Mouse (Mus musculus) intestine, postnatal 0 days (tissue): Measurements from ENCODE around the gene Arhgap22. TPM values are rescaled to one million over a fixed set of nuclear protein-coding genes. Genes with fewer than 3 reads are reported as not detected.

Experiments used
- ATAC-seq: fragments of 200-750 bp; cut with Nextera tagmentation; 2 replicates; pipeline ENCODE4 v1.8.0; 2017; ENCODE audit warnings: mild to moderate bottlenecking, moderate TSS enrichment, moderate library complexity
- H3K27ac ChIP-seq: fragments of 300-500 bp; sonication (generic); 2 replicates; pipeline ENCODE4 v1.5.1; 2014; ENCODE audit warnings: mild to moderate bottlenecking, low read depth, low read length, moderate library complexity
- H3K27me3 ChIP-seq: fragments of 300-500 bp; sonication (generic); replicated peaks from 2 replicates; pipeline ENCODE4 v1.6.1; 2014; ENCODE audit warnings: low read length, mixed read lengths; ENCODE audit not compliant: control insufficient read depth, insufficient read depth
- H3K36me3 ChIP-seq: fragments of 300-500 bp; sonication (generic); 2 replicates; pipeline ENCODE4 v1.6.1; 2014; ENCODE audit warnings: mild to moderate bottlenecking, moderate library complexity; ENCODE audit not compliant: control insufficient read depth, insufficient read depth
- H3K4me1 ChIP-seq: fragments of 300-500 bp; sonication (generic); replicated peaks from 2 replicates; pipeline ENCODE4 v1.6.1; 2014; ENCODE audit warnings: antibody characterized with exemption, low read length, mixed read lengths; ENCODE audit not compliant: control insufficient read depth, insufficient read depth
- H3K4me2 ChIP-seq: fragments of 300-500 bp; sonication (generic); replicated peaks from 2 replicates; pipeline ENCODE4 v1.6.1; 2014; ENCODE audit warnings: low read depth, mild to moderate bottlenecking, moderate library complexity
- H3K4me3 ChIP-seq: fragments of 300-500 bp; sonication (generic); 2 replicates; pipeline ENCODE4 v1.5.1; 2014; ENCODE audit warnings: low read depth, low read length
- H3K9ac ChIP-seq: fragments of 300-500 bp; sonication (generic); 2 replicates; pipeline ENCODE4 v1.6.1; 2014; ENCODE audit warnings: mild to moderate bottlenecking, low read depth, low read length
- H3K9me3 ChIP-seq: fragments of 300-500 bp; sonication (generic); 2 replicates; pipeline ENCODE4 v1.6.1; 2016; ENCODE audit warnings: mixed run types; ENCODE audit not compliant: control insufficient read depth
- CTCF ChIP-seq: sonication (generic); IDR thresholded peaks from 2 replicates; pipeline ENCODE4 v1.5.1; 2016; ENCODE audit warnings: low read depth, mild to moderate bottlenecking, control low read depth, antibody characterized with exemption, moderate library complexity
- WGBS: fragments of 180-500 bp; shearing (Covaris S2); extraction: QIAGEN DNeasy Blood & Tissue Kit; methylation state at CpG from one replicate; pipeline ENCODE4 v1.1.7; 2014; 5-methylcytosine and 5-hydroxymethylcytosine counted together
- polyA plus RNA-seq: library from polyadenylated mRNA; unstranded; fragments of >200 nt; fragmentation: Nextera tagmentation; extraction: Ambion mirVana; gene quantifications from 2 replicates; pipeline ENCODE4 v1.2.1, GENCODE M21; 2015

Arhgap22 gene
- polyA plus RNA-seq, 1 experiment from 2014 or later = 1.9 TPM

GRCm38 (mm10) chr14:33380830-33381457 is 167.1 kb downstream of the Arhgap22 start:
- H3K9ac ChIP-seq = no peak overlapping the region
- H3K4me2 ChIP-seq = no peak overlapping the region
- TF ChIP-seq CTCF = no peak
- ATAC-seq = no peak
- H3K36me3 ChIP-seq = peaks cover 16% of the 10 kb centered on the region; the same call in 1 of the 2 replicates
- no peaks in the 10 kb centered on the region for H3K9me3 ChIP-seq
- no peak overlapping the region for H3K4me3 ChIP-seq
- H3K4me1 ChIP-seq = no peaks in the 10 kb centered on the region
- 83% methylated on average over 6 of the region's 6 CpGs for WGBS
- H3K27me3 ChIP-seq = no peaks in the 10 kb centered on the region
- no peak overlapping the region for H3K27ac ChIP-seq

- Histone ChIP-seq H3K4me1 (no peaks in the 10 kb centered on the region), H3K27ac (no peak overlapping the region), H3K9ac (no peak overlapping the region), H3K4me3 (no peak overlapping the region), H3K36me3 (no peaks in the 10 kb centered on the region), H3K9me3 (no peaks in the 10 kb centered on the region), H3K4me2 (no peak overlapping the region), H3K27me3 (no peaks in the 10 kb centered on the region)
- no peak for TF ChIP-seq CTCF
- WGBS = 85% methylated on average over 5 of the region's 5 CpGs
- ATAC-seq = no peak
Observed at GRCm38 (mm10) chr14:33398065-33398860, 184.4 kb downstream of the Arhgap22 start.

GRCm38 (mm10) chr14:33400019-33400418 is 186.2 kb downstream of the Arhgap22 start:
- Histone ChIP-seq H3K4me1 (no peaks in the 10 kb centered on the region), H3K36me3 (no peaks in the 10 kb centered on the region)

GRCm38 (mm10) chr14:33402331-33402730 is 188.5 kb downstream of the Arhgap22 start:
- no peak overlapping the region for H3K27ac ChIP-seq
- TF ChIP-seq CTCF = peak; percentile 41
- ATAC-seq = no peak
- no peaks in the 10 kb centered on the region for H3K9me3 ChIP-seq
- no peaks in the 10 kb centered on the region for H3K36me3 ChIP-seq
- no peak overlapping the region for H3K4me2 ChIP-seq
- no peaks in the 10 kb centered on the region for H3K27me3 ChIP-seq
- H3K4me3 ChIP-seq = no peak overlapping the region
- WGBS = 96% methylated on average over 1 of the region's 1 CpGs
- no peaks in the 10 kb centered on the region for H3K4me1 ChIP-seq
- no peak overlapping the region for H3K9ac ChIP-seq

More at GRCm38 (mm10) chr14:33400019-33400418, 186.2 kb downstream of the Arhgap22 start:
- H3K4me2 ChIP-seq = no peak overlapping the region
- TF ChIP-seq CTCF = no peak
- no peak for ATAC-seq
- no peak overlapping the region for H3K27ac ChIP-seq
- no peaks in the 10 kb centered on the region for H3K27me3 ChIP-seq
- no peak overlapping the region for H3K4me3 ChIP-seq
- H3K9ac ChIP-seq = no peak overlapping the region
- WGBS = 89% methylated on average over 3 of the region's 3 CpGs
- no peaks in the 10 kb centered on the region for H3K9me3 ChIP-seq

- Histone ChIP-seq H3K36me3 (no peaks in the 10 kb centered on the region), H3K4me3 (no peak overlapping the region), H3K27me3 (no peaks in the 10 kb centered on the region), H3K9me3 (no peaks in the 10 kb centered on the region), H3K27ac (no peak overlapping the region), H3K9ac (no peak overlapping the region), H3K4me2 (no peak overlapping the region), H3K4me1 (no peaks in the 10 kb centered on the region)
- 78% methylated on average over 1 of the region's 1 CpGs for WGBS
- TF ChIP-seq CTCF = no peak
- no peak for ATAC-seq
Observed at GRCm38 (mm10) chr14:33415746-33416145, 201.9 kb downstream of the Arhgap22 start.

- Histone ChIP-seq H3K36me3 (no peaks in the 10 kb centered on the region), H3K4me2 (no peak overlapping the region), H3K9me3 (no peaks in the 10 kb centered on the region), H3K27ac (no peak overlapping the region), H3K9ac (no peak overlapping the region), H3K4me3 (no peak overlapping the region), H3K27me3 (no peaks in the 10 kb centered on the region), H3K4me1 (no peaks in the 10 kb centered on the region)
- WGBS = 88% methylated on average over 3 of the region's 3 CpGs
- ATAC-seq = no peak
- TF ChIP-seq CTCF = no peak
Observed at GRCm38 (mm10) chr14:33418311-33418909, 204.6 kb downstream of the Arhgap22 start.

Other genes starting within 250 kb of the Arhgap22 start
- gene Lrrc18, start 222.6 kb upstream of the Arhgap22 start, polyA plus RNA-seq = 0.14 TPM in 1 of 2 replicates, not detected in the other
- gene Wdfy4, start 28.5 kb upstream of the Arhgap22 start, polyA plus RNA-seq = 0.17 and 0.26 TPM in 2 replicates
- 7.1 and 8.6 TPM in 2 replicates for gene Mapk8, start 233.1 kb downstream of the Arhgap22 start, polyA plus RNA-seq